Mouse (Mus musculus) adrenal gland, postnatal 10 days (tissue): ENCODE results near the gene Ankrd33. TPM values are rescaled to one million over a fixed set of nuclear protein-coding genes. Genes with fewer than 3 reads are reported as not detected.
A peak's percentile ranks its signal among the peaks of the same experiment; 100 is the strongest.

Experiments
- DNase-seq: peaks from one replicate; pipeline ENCODE4 v3.0.0; 2021; ENCODE audit warnings: mixed read lengths
- long read RNA-seq, 2 experiments: library from polyadenylated mRNA; stranded (forward); transcript quantifications; one replicate each; pipeline ENCODE4 v2.0.0; 2021
- total RNA-seq, 2 experiments: library from RNA; stranded (reverse); gene quantifications; 2 replicates each; pipeline ENCODE4 v1.2.3; 2021

Ankrd33 gene
- under 1 TPM; 0.24 to 0.33 TPM for total RNA-seq
- long read RNA-seq, experiment 1 = 0 reads
- long read RNA-seq, experiment 2, partial matches to known transcripts = 0 of 2 reads
- long read RNA-seq, experiment 2, other reads (novel, unspliced or antisense) = 2 of 2 reads

- DNase-seq = no peak
These were observed at the start of gene Ankrd33 for GRCm38 (mm10) chr15:101115511-101116110. Gene Ankrd33, plus strand, starts transcription at chr15:101115755.

- DNase-seq = no peak
These were observed 49.1 kb upstream of the Ankrd33 start for GRCm38 (mm10) chr15:101066364-101066847.

- no peak for DNase-seq
These were observed 48.4 kb upstream of the Ankrd33 start for GRCm38 (mm10) chr15:101066920-101067696.

- peak; percentile 53 for DNase-seq
These were observed 47.5 kb upstream of the Ankrd33 start for GRCm38 (mm10) chr15:101068029-101068428.

- no peak for DNase-seq
These were observed 46.9 kb upstream of the Ankrd33 start for GRCm38 (mm10) chr15:101068671-101069070.

GRCm38 (mm10) chr15:101069641-101070190 is 45.8 kb upstream of the Ankrd33 start:
- no peak for DNase-seq

- no peak for DNase-seq
These were observed 44.8 kb upstream of the Ankrd33 start for GRCm38 (mm10) chr15:101070762-101071161.

GRCm38 (mm10) chr15:101072736-101073135 is 42.8 kb upstream of the Ankrd33 start:
- DNase-seq = no peak

- peak; percentile 71 for DNase-seq
These were observed 41.5 kb upstream of the Ankrd33 start for GRCm38 (mm10) chr15:101074067-101074466.

GRCm38 (mm10) chr15:101075150-101075549 is 40.4 kb upstream of the Ankrd33 start:
- peak; percentile 51 for DNase-seq

- DNase-seq = no peak
These were observed 39.9 kb upstream of the Ankrd33 start for GRCm38 (mm10) chr15:101075656-101076055.

- DNase-seq = peak; percentile 33
These were observed 39.2 kb upstream of the Ankrd33 start for GRCm38 (mm10) chr15:101076071-101077000.

GRCm38 (mm10) chr15:101077001-101077812 is 38.3 kb upstream of the Ankrd33 start:
- DNase-seq = peak; percentile 55

GRCm38 (mm10) chr15:101077813-101078730 is 37.5 kb upstream of the Ankrd33 start, which contains the start of gene Fignl2:
Gene Fignl2, minus strand, starts transcription at chr15:101078567.
- peak; percentile 72 for DNase-seq

GRCm38 (mm10) chr15:101078731-101079156 is 36.8 kb upstream of the Ankrd33 start:
- DNase-seq = peak; percentile 96

- DNase-seq = peak; percentile 53
These were observed 35.5 kb upstream of the Ankrd33 start for GRCm38 (mm10) chr15:101080031-101080520.

- no peak for DNase-seq
These were observed 34.5 kb upstream of the Ankrd33 start for GRCm38 (mm10) chr15:101081035-101081548.

GRCm38 (mm10) chr15:101082236-101082635 is 33.3 kb upstream of the Ankrd33 start:
- peak; percentile 53 for DNase-seq

GRCm38 (mm10) chr15:101084499-101084898 is 31.1 kb upstream of the Ankrd33 start:
- DNase-seq = no peak
